Mouse (Mus musculus) intestine, postnatal 0 days (tissue): ENCODE data around the gene Mapk8ip1. TPM values are rescaled to one million over a fixed set of nuclear protein-coding genes. Genes with fewer than 3 reads are reported as not detected.

Experiments
- ATAC-seq: fragments of 200-750 bp; cut with Nextera tagmentation; 2 replicates; pipeline ENCODE4 v1.8.0; 2017; ENCODE audit warnings: mild to moderate bottlenecking, moderate TSS enrichment, moderate library complexity
- H3K27ac ChIP-seq: fragments of 300-500 bp; sonication (generic); 2 replicates; pipeline ENCODE4 v1.5.1; 2014; ENCODE audit warnings: mild to moderate bottlenecking, low read depth, low read length, moderate library complexity
- H3K27me3 ChIP-seq: fragments of 300-500 bp; sonication (generic); replicated peaks from 2 replicates; pipeline ENCODE4 v1.6.1; 2014; ENCODE audit warnings: low read length, mixed read lengths; ENCODE audit not compliant: control insufficient read depth, insufficient read depth
- H3K36me3 ChIP-seq: fragments of 300-500 bp; sonication (generic); 2 replicates; pipeline ENCODE4 v1.6.1; 2014; ENCODE audit warnings: mild to moderate bottlenecking, moderate library complexity; ENCODE audit not compliant: control insufficient read depth, insufficient read depth
- H3K4me1 ChIP-seq: fragments of 300-500 bp; sonication (generic); replicated peaks from 2 replicates; pipeline ENCODE4 v1.6.1; 2014; ENCODE audit warnings: antibody characterized with exemption, low read length, mixed read lengths; ENCODE audit not compliant: control insufficient read depth, insufficient read depth
- H3K4me2 ChIP-seq: fragments of 300-500 bp; sonication (generic); replicated peaks from 2 replicates; pipeline ENCODE4 v1.6.1; 2014; ENCODE audit warnings: low read depth, mild to moderate bottlenecking, moderate library complexity
- H3K4me3 ChIP-seq: fragments of 300-500 bp; sonication (generic); 2 replicates; pipeline ENCODE4 v1.5.1; 2014; ENCODE audit warnings: low read depth, low read length
- H3K9ac ChIP-seq: fragments of 300-500 bp; sonication (generic); 2 replicates; pipeline ENCODE4 v1.6.1; 2014; ENCODE audit warnings: mild to moderate bottlenecking, low read depth, low read length
- H3K9me3 ChIP-seq: fragments of 300-500 bp; sonication (generic); 2 replicates; pipeline ENCODE4 v1.6.1; 2016; ENCODE audit warnings: mixed run types; ENCODE audit not compliant: control insufficient read depth
- CTCF ChIP-seq: sonication (generic); IDR thresholded peaks from 2 replicates; pipeline ENCODE4 v1.5.1; 2016; ENCODE audit warnings: low read depth, mild to moderate bottlenecking, control low read depth, antibody characterized with exemption, moderate library complexity
- WGBS: fragments of 180-500 bp; shearing (Covaris S2); extraction: QIAGEN DNeasy Blood & Tissue Kit; methylation state at CpG from one replicate; pipeline ENCODE4 v1.1.7; 2014; 5-methylcytosine and 5-hydroxymethylcytosine counted together
- polyA plus RNA-seq: library from polyadenylated mRNA; unstranded; fragments of >200 nt; fragmentation: Nextera tagmentation; extraction: Ambion mirVana; gene quantifications from 2 replicates; pipeline ENCODE4 v1.2.1, GENCODE M21; 2015

Gene Mapk8ip1
- polyA plus RNA-seq, 1 experiment from 2014 or later, result 7.2 TPM

- Histone ChIP-seq H3K27ac (peak overlapping the region; percentile 66; the same call in 1 of the 2 replicates), H3K27me3 (no peaks in the 10 kb centered on the region)
Measured at GRCm38 (mm10) chr2:92434375-92434745, 33.3 kb upstream of the Mapk8ip1 start.

GRCm38 (mm10) chr2:92433578-92434374, 32.7 kb upstream of the Mapk8ip1 start, which contains the start of gene Cry2:
Cry2 (minus strand) TSS chr2:92434043.
- ATAC-seq, result peak; percentile 95
- Histone ChIP-seq H3K27ac (peak within 1 kb of the TSS; percentile 84), H3K27me3 (no peaks in the 10 kb centered on the region), H3K4me2 (peak within 1 kb of the TSS; percentile 90), H3K9ac (peak within 1 kb of the TSS; percentile 89), H3K9me3 (no peaks in the 10 kb centered on the region), H3K4me3 (peak within 1 kb of the TSS; percentile 88), H3K4me1 (peaks cover 8% of the 10 kb centered on the region), H3K36me3 (no peaks in the 10 kb centered on the region)
- under 1% methylated on average over 76 of the region's 76 CpGs for WGBS
- TF ChIP-seq CTCF, result no peak; the same call in 1 of the 2 replicates

More at GRCm38 (mm10) chr2:92434375-92434745, 33.3 kb upstream of the Mapk8ip1 start:
- Histone ChIP-seq H3K4me2 (peak overlapping the region; percentile 90), H3K4me3 (peak overlapping the region; percentile 88), H3K4me1 (peaks cover 8% of the 10 kb centered on the region), H3K9ac (peak overlapping the region; percentile 45), H3K36me3 (no peaks in the 10 kb centered on the region), H3K9me3 (no peaks in the 10 kb centered on the region)
- ATAC-seq, result 0 out of 2 replicates have a peak, but pooled peaks have one; percentile 1
- TF ChIP-seq CTCF, result no peak
- WGBS, result 5% methylated on average over 12 of the region's 12 CpGs

- peaks cover 8% of the 10 kb centered on the region for H3K4me1 ChIP-seq
- H3K4me3 ChIP-seq, result peak overlapping the region; percentile 88
- TF ChIP-seq CTCF, result no peak
- peak overlapping the region; percentile 54; the same call in 1 of the 2 replicates for H3K27ac ChIP-seq
- no peaks in the 10 kb centered on the region for H3K9me3 ChIP-seq
- peak overlapping the region; percentile 90 for H3K4me2 ChIP-seq
- no peak for ATAC-seq
- H3K27me3 ChIP-seq, result no peaks in the 10 kb centered on the region
- 25% methylated on average over 17 of the region's 17 CpGs for WGBS
- no peaks in the 10 kb centered on the region for H3K36me3 ChIP-seq
- peak overlapping the region; percentile 89 for H3K9ac ChIP-seq
Measured at GRCm38 (mm10) chr2:92432299-92433295, 31.5 kb upstream of the Mapk8ip1 start.

- Histone ChIP-seq H3K36me3 (no peaks in the 10 kb centered on the region), H3K27me3 (no peaks in the 10 kb centered on the region), H3K9me3 (no peaks in the 10 kb centered on the region), H3K4me1 (peaks cover 8% of the 10 kb centered on the region), H3K27ac (peak overlapping the region; percentile 54), H3K4me3 (peak overlapping the region; percentile 88), H3K9ac (peak overlapping the region; percentile 47), H3K4me2 (peak overlapping the region; percentile 90)
- no peak for TF ChIP-seq CTCF
- WGBS, result 43% methylated on average over 11 of the region's 11 CpGs
- ATAC-seq, result no peak
Measured at GRCm38 (mm10) chr2:92431611-92432179, 30.6 kb upstream of the Mapk8ip1 start.

GRCm38 (mm10) chr2:92430723-92431541, 29.9 kb upstream of the Mapk8ip1 start:
- Histone ChIP-seq H3K27me3 (no peaks in the 10 kb centered on the region), H3K4me1 (peaks cover 8% of the 10 kb centered on the region), H3K4me2 (peak overlapping the region; percentile 90), H3K27ac (no peak overlapping the region), H3K36me3 (peaks cover under 1% of the 10 kb centered on the region; the same call in 1 of the 2 replicates), H3K4me3 (peak overlapping the region; percentile 88), H3K9ac (no peak overlapping the region), H3K9me3 (no peaks in the 10 kb centered on the region)
- peak; percentile 48 for TF ChIP-seq CTCF
- 63% methylated on average over 21 of the region's 21 CpGs for WGBS
- ATAC-seq, result no peak
